Mouse (Mus musculus): ENCODE results near the gene Stag1.
"Not testable (repeated sequence)": the region's sequence is repeated elsewhere in the genome, so short reads cannot be mapped to it uniquely, and the experiment has no call there.

The Stag1 gene

GRCm38 (mm10) chr9:100685769-100686487, 88.3 kb downstream of the Stag1 start:
- no peak for DNase-seq (ENCODE audit: low spot score)

GRCm38 (mm10) chr9:100689765-100690316, 92.2 kb downstream of the Stag1 start:
- no peak for DNase-seq (ENCODE audit: low spot score)

GRCm38 (mm10) chr9:100692239-100692638, 94.6 kb downstream of the Stag1 start:
- DNase-seq (ENCODE audit: low spot score) = no peak

- no peak for DNase-seq (ENCODE audit: low spot score)
Observed at GRCm38 (mm10) chr9:100696537-100696936, 98.9 kb downstream of the Stag1 start.

- no peak for DNase-seq (ENCODE audit: low spot score)
Observed at GRCm38 (mm10) chr9:100707644-100708043, 110.0 kb downstream of the Stag1 start.

- no peak for DNase-seq (ENCODE audit: low spot score)
Observed at GRCm38 (mm10) chr9:100711665-100712064, 114.1 kb downstream of the Stag1 start.

GRCm38 (mm10) chr9:100724832-100725231, 127.2 kb downstream of the Stag1 start:
- not testable (repeated sequence) for DNase-seq (ENCODE audit: low spot score)

- no peak for DNase-seq (ENCODE audit: low spot score)
Observed at GRCm38 (mm10) chr9:100731839-100732238, 134.2 kb downstream of the Stag1 start.

- no peak for DNase-seq (ENCODE audit: low spot score)
Observed at GRCm38 (mm10) chr9:100733907-100734440, 136.4 kb downstream of the Stag1 start.

GRCm38 (mm10) chr9:100735993-100736645, 138.5 kb downstream of the Stag1 start:
- no peak for DNase-seq (ENCODE audit: low spot score)

GRCm38 (mm10) chr9:100736646-100737031, 139.0 kb downstream of the Stag1 start:
- DNase-seq (ENCODE audit: low spot score) = no peak

- not testable (repeated sequence) for DNase-seq (ENCODE audit: low spot score)
Observed at GRCm38 (mm10) chr9:100777238-100777637, 179.6 kb downstream of the Stag1 start.

- no peak for DNase-seq (ENCODE audit: low spot score)
Observed at GRCm38 (mm10) chr9:100865984-100866383, 268.4 kb downstream of the Stag1 start.

- no peak for DNase-seq (ENCODE audit: low spot score)
Observed at GRCm38 (mm10) chr9:100869635-100870034, 272.0 kb downstream of the Stag1 start.

- DNase-seq (ENCODE audit: low spot score) = no peak
Observed at GRCm38 (mm10) chr9:100896111-100896510, 298.5 kb downstream of the Stag1 start.

- no peak for DNase-seq (ENCODE audit: low spot score)
Observed at GRCm38 (mm10) chr9:100898042-100898441, 300.4 kb downstream of the Stag1 start.

- DNase-seq (ENCODE audit: low spot score) = no peak
Observed at GRCm38 (mm10) chr9:100910352-100910751, 312.8 kb downstream of the Stag1 start.

GRCm38 (mm10) chr9:100917111-100917510, 319.5 kb downstream of the Stag1 start:
- DNase-seq (ENCODE audit: low spot score) = no peak

GRCm38 (mm10) chr9:100926629-100927028, 329.0 kb downstream of the Stag1 start:
- DNase-seq (ENCODE audit: low spot score) = no peak

- no peak for DNase-seq (ENCODE audit: low spot score)
Observed at GRCm38 (mm10) chr9:100942042-100942441, 344.4 kb downstream of the Stag1 start.

GRCm38 (mm10) chr9:100944677-100945365, 347.2 kb downstream of the Stag1 start:
- DNase-seq (ENCODE audit: low spot score) = no peak

GRCm38 (mm10) chr9:100951481-100951880, 353.9 kb downstream of the Stag1 start:
- no peak for DNase-seq (ENCODE audit: low spot score)

All from ovary, adult 18-20 months (tissue).